ENCODE assay signal across 8 mouse cellular contexts in genomic region chr1:64087657-64088603, GRCm38 (mm10). TPM values are rescaled to one million over a fixed set of nuclear protein-coding genes. Genes with fewer than 3 reads are reported as not detected.
DNase-seq lines count a peak whose midpoint lies in the region; ATAC-seq lines count a peak whose summit lies in the region.

No protein-coding gene starts in this region.

- H3K9me3 ChIP-seq in forebrain, embryonic 13.5 days (replicated peaks): no peaks in the 10 kb centered on the region
- no peaks in the 10 kb centered on the region for H3K9me3 ChIP-seq in hindbrain, embryonic 14.5 days (ENCODE audit: control insufficient read depth, low read length)
- H3K9me3 ChIP-seq in limb, embryonic 15.5 days: no peaks in the 10 kb centered on the region

- H3K9ac ChIP-seq in forebrain, embryonic 13.5 days: peak overlapping the region; percentile 12; the same call in 1 of the 2 replicates
- 0 out of 2 replicates have a peak overlapping the region, but pooled peaks have one; percentile 30 for H3K9ac ChIP-seq in hindbrain, embryonic 14.5 days
- H3K9ac ChIP-seq in limb, embryonic 15.5 days: no peak overlapping the region

- H3K4me3 ChIP-seq in forebrain, embryonic 13.5 days: no peak overlapping the region
- no peak overlapping the region for H3K4me3 ChIP-seq in hindbrain, embryonic 14.5 days (replicated peaks; ENCODE audit: low read length)
- no peak overlapping the region for H3K4me3 ChIP-seq in limb, embryonic 15.5 days

- no peaks in the 10 kb centered on the region for H3K36me3 ChIP-seq in forebrain, embryonic 13.5 days (ENCODE audit: poor library complexity, severe bottlenecking)
- peaks cover 4% of the 10 kb centered on the region; the same call in 1 of the 2 replicates for H3K36me3 ChIP-seq in hindbrain, embryonic 14.5 days (replicated peaks; ENCODE audit: control insufficient read depth, insufficient read depth)
- H3K36me3 ChIP-seq in limb, embryonic 15.5 days: no peaks in the 10 kb centered on the region

- ATAC-seq in forebrain, embryonic 13.5 days: peak; percentile 94
- peak; percentile 29; the same call in 1 of the 2 replicates for ATAC-seq in hindbrain, embryonic 14.5 days (ENCODE audit: low FRiP score)
- ATAC-seq in limb, embryonic 15.5 days (ENCODE audit: insufficient number of reproducible peaks, low FRiP score, low TSS enrichment, low read depth): peak; percentile 78; the same call in 1 of the 2 replicates

- peak overlapping the region; percentile 88 for H3K27ac ChIP-seq in forebrain, embryonic 13.5 days
- peak overlapping the region; percentile 63 for H3K27ac ChIP-seq in hindbrain, embryonic 14.5 days
- peak overlapping the region; percentile 40; the same call in 1 of the 2 replicates for H3K27ac ChIP-seq in limb, embryonic 15.5 days

- peaks cover 62% of the 10 kb centered on the region for H3K4me1 ChIP-seq in forebrain, embryonic 13.5 days
- H3K4me1 ChIP-seq in hindbrain, embryonic 14.5 days (replicated peaks; ENCODE audit: control insufficient read depth, insufficient read depth, low read length): peaks cover 57% of the 10 kb centered on the region
- H3K4me1 ChIP-seq in limb, embryonic 15.5 days: peaks cover 14% of the 10 kb centered on the region

- no peaks in the 10 kb centered on the region for H3K27me3 ChIP-seq in forebrain, embryonic 13.5 days
- H3K27me3 ChIP-seq in hindbrain, embryonic 14.5 days (ENCODE audit: control insufficient read depth, insufficient read depth, low read length): no peaks in the 10 kb centered on the region
- no peaks in the 10 kb centered on the region for H3K27me3 ChIP-seq in limb, embryonic 15.5 days

- DNase-seq in frontal cortex, postnatal 10 days (ENCODE audit: low spot score in 2 of 2): peak; percentile 48 to 57
- DNase-seq in frontal cortex, postnatal 25 days (ENCODE audit: low spot score in 2 of 2): no peak
- peak; percentile 47 for DNase-seq in brain, embryonic 18.5 days (ENCODE audit: low read depth, low spot score)
- DNase-seq in hindbrain, embryonic 14.5 days (ENCODE audit: low spot score): no peak
- DNase-seq in naive thymus-derived CD4-positive, alpha-beta T cell, adult 2 months (ENCODE audit: low read depth): peak; percentile 79
- peak; percentile 22 for DNase-seq in yolk sac, embryonic 10.5 days (ENCODE audit: low spot score)

- WGBS in forebrain, embryonic 13.5 days: 13% methylated on average over 17 of the region's 17 CpGs
- WGBS in hindbrain, embryonic 14.5 days: 27% methylated on average over 17 of the region's 17 CpGs
- 13% methylated on average over 17 of the region's 17 CpGs for WGBS in limb, embryonic 15.5 days

- H3K4me2 ChIP-seq in forebrain, embryonic 13.5 days: peak overlapping the region; percentile 49
- peak overlapping the region; percentile 25 for H3K4me2 ChIP-seq in hindbrain, embryonic 14.5 days (replicated peaks)
- peak overlapping the region; percentile 31 for H3K4me2 ChIP-seq in limb, embryonic 15.5 days

RNA-seq across cellular contexts. Expression of gene Klf7, which starts 34.2 kb away (rescaled TPM):
- polyA plus RNA-seq in forebrain, embryonic 13.5 days (2015; fragmentation: Nextera tagmentation; extraction: Ambion mirVana): 66.4 and 76.8 TPM in 2 replicates
- 80.1 and 86.6 TPM in 2 replicates for polyA plus RNA-seq in hindbrain, embryonic 14.5 days (2014; fragmentation: Nextera tagmentation; extraction: Ambion mirVana)
- polyA plus RNA-seq in limb, embryonic 15.5 days (2015; fragmentation: Nextera tagmentation; extraction: Ambion mirVana): 22.5 and 27.5 TPM in 2 replicates

Comparison
In these comparisons a context has a peak if more than half of its experiments do, and no peak if none do; other contexts are left out.
1. DNase-seq: peak in frontal cortex, postnatal 10 days (2 of 2), brain, embryonic 18.5 days (single experiment), naive thymus-derived CD4-positive, alpha-beta T cell, adult 2 months (single experiment) and yolk sac, embryonic 10.5 days (single experiment); none in frontal cortex, postnatal 25 days (0 of 2) and hindbrain, embryonic 14.5 days (single experiment).
2. ATAC-seq: peak in every context shown above with its lines; median percentile 94 in forebrain, embryonic 13.5 days; 78 in limb, embryonic 15.5 days; 29 in hindbrain, embryonic 14.5 days.
3. Peak in every context shown above with its lines, with median percentiles within 50 percentile points of each other: H3K27ac ChIP-seq and H3K4me2 ChIP-seq.